Mouse (Mus musculus) lung, postnatal 0 days (tissue): ENCODE measurements at regions not wholly inside any gene's neighbourhood (a gene's known extent, or its start where the extent isn't known, plus 50 kb on each side); places are given as distances from the start of the nearest gene placed in this dataset.

ENCODE experiments used
- CTCF ChIP-seq: IDR thresholded peaks from 2 replicates; pipeline ENCODE4 v1.5.1; 2016; ENCODE audit warnings: antibody characterized with exemption, mild to moderate bottlenecking
- EP300 ChIP-seq: IDR thresholded peaks from 2 replicates; pipeline ENCODE4 v1.6.1; 2016; ENCODE audit warnings: antibody characterized with exemption, mild to moderate bottlenecking, control low read depth

GRCm38 (mm10) chr1:185096741-185097140, 97.4 kb upstream of the Mark1 start:
- TF ChIP-seq CTCF (no peak), EP300 (no peak)
